Mouse (Mus musculus): ENCODE results near the gene Cacna1b. TPM values are rescaled to one million over a fixed set of nuclear protein-coding genes. Genes with fewer than 3 reads are reported as not detected.

Gene Cacna1b
- 0.42 and 0.88 TPM in 2 replicates for polyA plus RNA-seq (2012; ENCODE audit: low replicate concordance)

DNA sequence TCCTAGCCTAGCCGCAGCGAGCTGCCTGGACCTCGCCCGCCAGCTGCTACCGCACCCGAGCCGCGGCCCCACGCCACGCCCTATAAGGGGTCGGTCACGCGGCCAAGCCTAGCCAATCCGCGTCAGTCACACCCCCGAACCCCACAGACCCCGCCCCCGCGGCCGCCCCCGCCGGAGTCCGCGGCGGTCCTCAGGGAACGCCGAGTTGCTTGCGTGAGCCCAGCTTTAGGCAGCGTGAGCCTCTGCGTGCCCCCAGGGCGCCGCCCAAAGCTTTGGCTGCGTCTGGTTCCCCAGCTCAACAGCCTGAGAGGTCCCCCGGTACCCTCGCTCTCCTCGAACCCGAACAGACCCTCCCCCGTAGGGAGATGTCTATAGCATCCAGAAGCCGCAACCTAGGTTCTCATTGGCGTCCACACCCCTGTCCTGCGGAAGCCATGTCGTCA, at the start of gene Cacna1b:
TSS of gene Cacna1b (minus strand) at position 38 of the 443 bp plus-strand sequence.

Other genes starting within 250 kb of the Cacna1b start
- gene Ehmt1, start 156.5 kb upstream of the Cacna1b start, polyA plus RNA-seq (2012; ENCODE audit: low replicate concordance): 49.1 and 68.9 TPM in 2 replicates
- 109 and 170 TPM in 2 replicates for gene Arrdc1, start 172.1 kb upstream of the Cacna1b start, polyA plus RNA-seq (2012; ENCODE audit: low replicate concordance)
- gene Zmynd19, start 186.6 kb upstream of the Cacna1b start, polyA plus RNA-seq (2012; ENCODE audit: low replicate concordance): 4.5 and 5.5 TPM in 2 replicates
- gene Dph7, start 199.2 kb upstream of the Cacna1b start, polyA plus RNA-seq (2012; ENCODE audit: low replicate concordance): 9.0 and 14.3 TPM in 2 replicates
- gene Mrpl41, start 211.9 kb upstream of the Cacna1b start, polyA plus RNA-seq (2012; ENCODE audit: low replicate concordance): 6.8 and 41.9 TPM in 2 replicates
- gene Pnpla7, start 212.9 kb upstream of the Cacna1b start, polyA plus RNA-seq (2012; ENCODE audit: low replicate concordance): 16.1 and 17.4 TPM in 2 replicates

Data from hematopoietic multipotent progenitor cell, adult 10-12 weeks (in vitro differentiated cells).